Mouse (Mus musculus) testis, postnatal 14 days (tissue): ENCODE results near the gene Utp14b.
A peak's percentile ranks its signal among the peaks of the same experiment; 100 is the strongest.

Experiments
- DNase-seq: peaks from one replicate; pipeline ENCODE4 v3.0.0; 2021; ENCODE audit warnings: low spot score

The Utp14b gene

GRCm38 (mm10) chr1:78657671-78658440 lies at the start of gene Utp14b, which contains the start of gene Acsl3:
Gene Utp14b (plus strand): TSS chr1:78658038.
Gene Acsl3 (plus strand): TSS chr1:78657825.
- DNase-seq = peak; percentile 98

GRCm38 (mm10) chr1:78609134-78609907 lies 48.5 kb upstream of the Utp14b start:
- no peak for DNase-seq

GRCm38 (mm10) chr1:78611039-78611438 lies 46.8 kb upstream of the Utp14b start:
- no peak for DNase-seq

- no peak for DNase-seq
These were observed 44.9 kb upstream of the Utp14b start for GRCm38 (mm10) chr1:78612959-78613358.

- DNase-seq = no peak
These were observed 33.5 kb upstream of the Utp14b start for GRCm38 (mm10) chr1:78624352-78624751.

- no peak for DNase-seq
These were observed 23.4 kb upstream of the Utp14b start for GRCm38 (mm10) chr1:78634486-78634885.

GRCm38 (mm10) chr1:78640871-78641270 lies 17.0 kb upstream of the Utp14b start:
- DNase-seq = no peak

GRCm38 (mm10) chr1:78641791-78642190 lies 16.0 kb upstream of the Utp14b start:
- DNase-seq = no peak

- no peak for DNase-seq
These were observed 15.6 kb upstream of the Utp14b start for GRCm38 (mm10) chr1:78642197-78642596.

- DNase-seq = no peak
These were observed 10.4 kb upstream of the Utp14b start for GRCm38 (mm10) chr1:78647317-78647885.

- no peak for DNase-seq
These were observed 8.4 kb upstream of the Utp14b start for GRCm38 (mm10) chr1:78649269-78650061.

- peak; percentile 61 for DNase-seq
These were observed 1.4 kb upstream of the Utp14b start for GRCm38 (mm10) chr1:78656472-78656871.

GRCm38 (mm10) chr1:78657021-78657629 lies 713 bp upstream of the Utp14b start:
- no peak for DNase-seq

GRCm38 (mm10) chr1:78658441-78659269 lies 817 bp downstream of the Utp14b start:
- DNase-seq = no peak

- DNase-seq = no peak
These were observed 1.5 kb downstream of the Utp14b start for GRCm38 (mm10) chr1:78659270-78659823.

GRCm38 (mm10) chr1:78664326-78664725 lies 6.5 kb downstream of the Utp14b start:
- DNase-seq = no peak

GRCm38 (mm10) chr1:78665954-78666499 lies 8.2 kb downstream of the Utp14b start:
- DNase-seq = no peak

GRCm38 (mm10) chr1:78666585-78666984 lies 8.7 kb downstream of the Utp14b start:
- DNase-seq = no peak

GRCm38 (mm10) chr1:78682291-78682690 lies 24.5 kb downstream of the Utp14b start:
- no peak for DNase-seq

- no peak for DNase-seq
These were observed 26.3 kb downstream of the Utp14b start for GRCm38 (mm10) chr1:78684128-78684527.
